Mouse (Mus musculus): ENCODE measurements around the gene Jph4.

- no peak for TF ChIP-seq ZC3H11A (IDR thresholded peaks at IDR 0.05; ENCODE audit: low read depth, low read length)
- no peak for TF ChIP-seq ZMIZ1 (IDR thresholded peaks at IDR 0.05; ENCODE audit: low read depth, low read length)
- TF ChIP-seq CTCF (conservative IDR thresholded peaks at IDR 0.05 in 1 of 2, IDR thresholded peaks at IDR 0.05 in 1 of 2; ENCODE audit: low read depth in 2 of 2, low read length in 2 of 2), result no peak
- no peak for TF ChIP-seq TCF12 (IDR thresholded peaks at IDR 0.05; ENCODE audit: low read depth, low read length)
- no peak for TF ChIP-seq MXI1 (IDR thresholded peaks at IDR 0.05; ENCODE audit: low read depth, low read length)
- no peak for TF ChIP-seq JUND (conservative IDR thresholded peaks at IDR 0.05; ENCODE audit: low read depth, low read length)
Measured at GRCm38 (mm10) chr14:55095671-55096070, 21.1 kb downstream of the Jph4 start.
